Mouse (Mus musculus): ENCODE measurements around the gene Mest.
A peak's percentile ranks its signal among the peaks of the same experiment; 100 is the strongest.

Gene Mest

GRCm38 (mm10) chr6:30744846-30745245 is 21.5 kb downstream of the Mest start:
- no peak for DNase-seq

DNA sequence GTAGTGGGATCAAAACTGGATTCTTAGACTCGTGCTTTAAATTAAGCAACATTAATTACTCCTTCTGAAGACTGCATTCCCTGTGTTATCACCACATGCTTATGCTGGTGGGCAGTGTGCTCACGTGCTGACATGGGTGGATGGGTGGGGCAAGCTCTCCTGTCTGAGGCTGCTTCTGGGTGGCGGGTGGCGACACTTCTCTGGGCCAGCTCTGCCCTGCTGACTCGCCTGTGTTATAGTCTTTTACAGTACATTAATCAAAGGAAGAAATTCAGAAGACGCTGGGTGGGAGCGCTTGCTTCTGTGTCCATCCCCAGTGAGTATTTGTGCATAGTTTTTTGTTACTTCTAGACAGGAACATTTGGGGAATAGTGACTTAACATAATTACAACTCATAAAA is 22.2 kb downstream of the Mest start:
- no peak for DNase-seq

GRCm38 (mm10) chr6:30747631-30748357 is 24.4 kb downstream of the Mest start:
- DNase-seq = no peak

DNA sequence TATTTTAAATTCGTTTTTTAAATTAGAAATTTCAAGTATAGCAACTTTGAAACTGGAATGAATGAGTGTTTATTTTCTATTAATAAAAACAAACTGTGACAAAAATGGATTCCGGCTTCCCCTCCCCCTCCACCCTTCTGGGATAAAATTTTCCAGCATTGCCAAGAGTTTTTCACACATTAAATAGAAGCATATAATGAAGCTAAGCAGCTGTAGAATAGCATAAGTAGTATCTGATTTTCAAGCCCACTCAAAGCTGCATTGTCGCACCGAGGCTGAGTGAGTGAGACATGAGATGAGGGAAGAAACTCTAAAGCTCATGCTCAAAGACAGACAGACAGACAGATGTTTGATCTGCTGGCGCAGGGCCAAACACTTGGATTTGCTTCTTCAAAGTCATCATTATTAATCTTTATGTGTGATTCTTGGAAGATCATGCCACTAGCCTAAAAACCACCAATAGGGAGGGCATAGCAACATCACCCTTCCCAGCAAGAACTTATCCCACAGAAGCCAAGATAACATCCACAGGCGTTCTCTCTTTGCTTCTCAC is 25.1 kb downstream of the Mest start:
- peak; percentile 24 for DNase-seq

DNA sequence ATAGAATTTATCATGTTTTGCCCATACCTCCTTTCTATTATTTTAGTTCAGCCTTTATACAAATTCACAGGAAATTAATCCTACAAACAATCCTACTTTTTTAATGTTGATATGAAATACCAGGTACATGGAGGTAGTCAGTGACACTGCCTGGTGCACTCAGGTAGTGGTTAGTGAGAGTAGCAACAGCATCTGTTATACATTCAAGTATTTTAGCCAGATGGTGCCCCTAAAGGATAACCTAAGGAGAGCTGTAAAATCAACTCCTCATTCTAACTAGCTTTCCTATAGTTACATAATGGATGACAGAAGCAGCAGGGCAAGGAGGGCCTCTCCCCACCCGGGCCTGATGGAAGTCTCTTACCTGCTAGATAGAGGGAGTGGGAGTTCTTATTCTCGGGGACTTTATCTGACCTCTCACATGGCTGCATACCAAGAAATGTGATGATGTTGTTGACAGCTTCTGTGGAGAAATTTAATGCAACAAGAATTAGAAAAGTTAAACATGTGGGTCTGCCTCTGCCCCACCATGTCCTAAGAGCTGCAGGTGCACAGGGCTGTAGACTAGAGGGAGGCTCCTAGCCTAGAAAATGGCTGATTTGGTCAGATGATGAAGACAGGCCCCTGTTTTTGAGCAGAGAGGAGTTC is 25.8 kb downstream of the Mest start:
- DNase-seq = no peak

DNA sequence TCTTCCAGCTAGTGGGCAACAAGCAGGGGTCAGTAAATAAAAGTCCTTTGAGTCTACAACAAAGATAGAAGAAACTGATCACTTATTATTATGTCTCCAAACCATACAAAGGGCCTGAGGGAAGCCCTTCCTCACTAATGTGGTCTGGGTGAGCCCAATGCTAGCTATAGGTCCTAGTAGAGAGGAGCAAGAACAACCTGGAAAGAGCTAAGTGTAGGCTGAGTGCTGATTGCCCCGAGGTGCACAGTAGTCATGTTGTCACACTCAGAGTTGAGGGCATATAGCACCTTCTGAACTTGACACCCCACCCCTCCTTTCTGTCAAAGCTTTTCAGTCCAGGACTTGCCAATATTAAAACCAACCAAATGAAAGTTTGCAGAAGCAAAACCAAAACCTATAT is 26.5 kb downstream of the Mest start:
- no peak for DNase-seq

GRCm38 (mm10) chr6:30750482-30750881 is 27.1 kb downstream of the Mest start:
- no peak for DNase-seq

GRCm38 (mm10) chr6:30751209-30751608 is 27.9 kb downstream of the Mest start:
- DNase-seq = no peak

Measured in right cerebral cortex, postnatal 14 days (tissue).